Mouse (Mus musculus): Measurements from ENCODE around the gene Zfp518b. TPM values are rescaled to one million over a fixed set of nuclear protein-coding genes. Genes with fewer than 3 reads are reported as not detected.

Zfp518b gene
- 2.1 to 5.2 TPM (median 4.5 TPM) in 4 replicates for total RNA-seq (2023)

DNA sequence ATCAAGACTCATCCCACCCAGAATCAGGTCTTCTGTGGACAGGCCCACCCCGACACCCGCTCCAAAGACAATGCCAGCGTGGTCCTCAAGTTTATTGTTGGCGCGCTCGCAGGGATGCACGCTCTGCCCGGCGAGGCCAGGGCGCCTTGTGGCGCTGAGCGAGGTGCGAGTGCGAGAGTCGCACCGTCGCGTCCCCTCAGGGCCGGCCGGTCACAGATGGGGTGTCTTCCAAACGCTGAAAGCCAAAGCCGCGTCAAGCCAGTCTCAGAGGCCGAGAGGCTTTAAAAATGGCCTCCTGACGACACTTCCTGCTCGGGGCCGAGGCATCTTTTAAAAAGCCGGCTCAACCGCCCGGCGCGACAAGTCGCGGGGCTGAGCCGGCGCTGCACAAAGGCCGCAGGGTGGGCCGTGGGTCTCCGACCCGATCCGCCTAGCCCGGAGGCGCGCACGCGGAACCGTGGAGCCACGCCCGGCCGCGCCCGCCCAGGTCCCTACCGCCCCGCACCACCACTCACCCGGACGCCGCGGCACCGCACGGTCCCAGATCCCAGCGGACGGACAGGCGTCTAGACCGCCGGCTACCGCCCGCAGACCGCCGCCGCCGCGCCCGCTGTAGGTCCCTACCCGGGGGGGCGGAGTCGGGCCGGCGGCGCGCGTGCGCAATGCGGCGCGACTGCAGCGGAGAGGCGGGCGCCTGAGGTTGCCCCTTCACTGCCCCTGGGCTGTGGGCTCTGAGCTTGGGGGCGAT lies at the start of gene Zfp518b:
Gene Zfp518b (minus strand): TSS at position 663 of the 748 bp plus-strand sequence.

Other genes starting within 250 kb of the Zfp518b start
- gene Slc2a9, start 181.7 kb downstream of the Zfp518b start, total RNA-seq (2023): 24.2 to 31.6 TPM (median 27.2 TPM) in 4 replicates
- gene Wdr1, start 121.6 kb downstream of the Zfp518b start, total RNA-seq (2023): 341 to 351 TPM (median 347 TPM) in 4 replicates
- not detected in 4 replicates for gene Clnk, start 192.0 kb upstream of the Zfp518b start, total RNA-seq (2023)